Mouse (Mus musculus) lung, postnatal 25 days (tissue): Measurements from ENCODE around the gene Scn8a.
A peak's percentile ranks its signal among the peaks of the same experiment; 100 is the strongest.

Source experiments
- DNase-seq: peaks from one replicate; pipeline ENCODE4 v3.0.0; 2022; ENCODE audit warnings: low spot score

Gene Scn8a

DNA sequence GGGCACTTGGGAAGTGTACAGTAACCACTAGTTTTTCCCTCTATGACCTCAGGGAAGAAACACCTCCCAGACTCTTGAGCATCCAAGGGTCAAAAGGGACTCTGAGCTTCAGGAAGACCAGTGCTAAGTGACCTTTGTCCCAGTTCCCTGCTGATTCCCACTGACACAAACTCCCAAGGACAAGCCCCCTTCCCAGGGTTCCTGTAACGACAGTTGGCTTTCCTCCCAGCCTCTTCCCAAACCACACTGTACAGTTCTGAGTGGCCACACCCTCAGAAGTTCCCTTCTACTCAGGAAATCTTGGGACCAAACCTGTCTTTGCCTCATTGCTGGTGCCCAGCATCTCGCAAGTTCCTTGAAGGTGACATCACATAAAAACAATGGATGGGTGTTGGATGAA is 203.1 kb downstream of the Scn8a start:
- no peak for DNase-seq

- no peak for DNase-seq
Observed at GRCm38 (mm10) chr15:101074067-101074466, 204.4 kb downstream of the Scn8a start.

DNA sequence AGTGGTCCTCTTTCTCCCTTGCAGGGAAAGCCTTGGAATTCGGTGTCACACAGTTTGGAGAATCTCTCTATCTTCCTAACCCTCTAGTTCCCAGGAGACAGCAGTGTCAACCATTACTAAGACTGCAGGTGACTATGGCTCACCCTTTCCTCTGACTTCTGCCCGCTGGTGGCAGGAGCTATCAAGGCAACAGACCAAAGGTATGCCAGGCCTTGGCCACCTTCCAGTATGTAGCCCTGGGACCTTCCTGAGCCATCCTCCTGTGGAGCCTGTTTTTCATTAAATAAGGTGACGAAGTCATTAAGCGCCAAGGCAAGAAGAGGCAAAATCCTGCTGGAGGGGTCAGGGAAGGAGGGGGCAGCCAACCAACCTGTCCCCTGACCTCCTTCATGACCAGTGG is 205.5 kb downstream of the Scn8a start:
- no peak for DNase-seq

DNA sequence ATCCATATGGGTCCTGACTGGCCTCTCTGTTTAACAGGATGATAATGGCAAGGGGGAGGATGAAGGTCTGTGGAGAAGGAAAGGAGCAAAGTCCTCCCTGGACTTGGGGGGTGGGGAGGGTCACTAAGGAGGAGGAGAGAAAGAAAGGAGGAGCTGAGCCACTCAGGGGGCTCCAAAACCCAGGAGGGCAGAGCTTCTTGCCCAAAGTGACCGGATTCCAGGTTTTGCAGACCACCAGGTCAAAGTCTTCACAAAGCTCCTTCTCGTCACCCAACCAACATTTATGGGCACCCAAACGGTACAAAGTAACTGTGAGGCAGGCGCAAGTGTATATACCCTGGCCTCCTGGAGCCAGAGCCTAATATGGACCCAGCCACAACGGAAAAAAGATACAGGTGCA is 206.0 kb downstream of the Scn8a start:
- no peak for DNase-seq

DNA sequence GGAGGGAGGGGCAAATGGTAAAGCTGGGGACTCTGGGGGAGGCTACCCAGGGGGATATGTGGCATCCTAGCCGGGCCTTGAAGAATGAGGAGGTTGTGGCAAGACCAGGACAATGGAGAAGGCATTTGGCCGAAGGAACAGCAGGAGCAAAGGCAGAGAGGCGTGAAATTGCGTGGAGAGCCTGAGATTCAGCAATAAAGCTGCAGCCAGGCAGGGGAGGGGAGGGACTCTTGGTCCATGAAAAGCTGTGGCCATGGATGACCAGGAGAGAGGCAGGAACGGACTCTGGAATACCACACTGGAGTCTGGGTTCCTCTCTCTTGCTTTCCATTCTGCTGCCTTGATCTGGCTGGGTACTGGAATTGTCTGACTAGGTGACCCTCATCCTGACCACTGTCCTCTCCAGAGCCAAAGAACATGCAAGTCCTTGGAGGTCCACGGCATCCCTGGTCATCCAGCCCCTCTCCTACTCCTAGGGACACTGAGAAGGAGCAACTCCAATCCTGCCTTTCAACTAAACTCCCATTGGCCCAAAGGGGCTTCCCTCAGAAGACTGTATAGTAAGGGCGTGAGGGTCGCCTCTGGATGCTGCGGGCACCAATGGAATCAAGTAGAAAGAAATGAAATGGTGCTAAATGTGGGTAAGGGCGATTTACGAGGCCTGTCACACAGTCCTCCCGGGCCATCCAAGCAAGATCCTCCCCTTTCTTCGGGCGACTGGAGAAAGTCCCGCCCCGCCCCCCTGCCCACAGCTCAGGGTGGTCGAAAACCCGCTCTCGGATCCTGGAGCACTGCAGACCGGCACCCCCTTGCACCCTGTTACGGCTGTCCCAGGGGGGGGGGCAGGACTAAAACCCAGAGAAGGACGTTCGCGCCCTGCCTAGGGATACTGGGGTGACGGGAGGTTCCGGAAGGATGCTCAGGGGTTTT is 206.7 kb downstream of the Scn8a start:
- DNase-seq = no peak

GRCm38 (mm10) chr15:101077001-101077812 is 207.5 kb downstream of the Scn8a start:
- DNase-seq = no peak

DNA sequence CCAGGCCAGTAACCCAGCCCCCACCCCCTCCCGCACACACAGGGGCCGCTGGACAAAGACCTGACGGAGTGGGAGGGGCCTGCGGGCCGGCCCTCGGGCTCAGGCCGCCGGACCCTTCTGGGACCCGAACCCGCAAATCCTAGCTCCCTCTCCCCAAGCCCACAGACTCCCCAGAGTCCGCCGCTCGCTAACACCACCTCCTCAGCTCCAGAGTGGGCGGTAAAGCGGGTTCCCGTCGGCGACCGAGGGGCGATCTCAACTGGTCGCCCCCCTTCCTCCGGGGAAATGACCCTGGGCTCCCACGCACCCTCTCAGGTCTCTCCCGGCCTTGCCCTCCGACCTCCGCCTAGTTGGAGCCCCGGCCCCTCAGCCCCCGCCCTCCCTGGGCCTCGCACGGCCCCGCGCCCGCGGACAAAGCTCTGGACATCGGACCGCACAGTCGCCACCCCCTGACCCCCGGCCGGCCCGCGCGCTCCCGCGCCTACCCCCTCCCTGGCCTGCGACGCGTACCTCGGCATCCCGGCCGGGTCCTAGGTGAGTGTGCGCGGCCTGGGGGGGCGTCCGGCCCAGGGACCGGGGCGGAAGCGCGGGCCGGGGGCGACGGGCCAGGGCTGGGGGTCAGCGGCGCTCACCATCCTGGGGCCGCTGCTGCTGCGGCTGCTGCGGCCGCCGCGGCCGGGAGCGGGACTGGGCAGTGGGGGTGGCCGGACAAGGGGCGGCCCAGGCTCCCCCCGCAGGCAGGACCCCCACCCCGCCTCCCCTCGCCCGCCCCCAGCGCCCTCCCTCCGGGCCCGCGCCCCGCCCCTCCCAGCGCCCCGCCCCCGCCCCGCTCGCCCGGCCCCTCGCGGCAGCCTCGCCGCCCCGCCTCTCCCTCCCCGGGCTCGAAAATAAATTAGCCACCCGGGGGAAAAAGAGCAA is 208.4 kb downstream of the Scn8a start, which contains the start of gene Fignl2:
Gene Fignl2 (minus strand): TSS at position 755 of the 918 bp plus-strand sequence.
- no peak for DNase-seq

- peak; percentile 93 for DNase-seq
Observed at GRCm38 (mm10) chr15:101078731-101079156, 209.1 kb downstream of the Scn8a start.

DNA sequence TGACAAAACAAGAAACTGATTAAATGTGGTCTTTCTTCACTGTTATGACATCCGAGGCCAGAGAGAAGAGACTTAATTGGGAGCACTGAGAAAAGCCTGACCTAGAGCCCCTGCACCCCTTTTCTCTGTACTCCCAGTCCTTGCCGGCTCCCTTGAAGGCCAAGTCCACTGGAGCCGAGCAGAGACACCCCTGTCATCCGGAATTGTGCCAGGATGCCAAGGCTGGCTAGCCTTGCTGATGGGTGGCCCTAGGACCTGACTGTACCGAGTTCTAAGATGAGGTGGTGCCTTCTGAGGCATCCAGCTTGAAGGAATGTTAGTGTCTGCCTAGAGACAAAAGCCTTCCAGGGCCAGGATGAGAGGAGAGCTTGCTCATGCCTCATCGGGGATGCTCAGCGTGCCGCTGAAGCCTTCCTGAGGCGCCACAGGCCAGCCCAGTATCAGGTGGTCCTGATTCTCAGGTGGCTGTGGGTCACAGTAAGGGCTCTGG is 210.4 kb downstream of the Scn8a start:
- DNase-seq = no peak

DNA sequence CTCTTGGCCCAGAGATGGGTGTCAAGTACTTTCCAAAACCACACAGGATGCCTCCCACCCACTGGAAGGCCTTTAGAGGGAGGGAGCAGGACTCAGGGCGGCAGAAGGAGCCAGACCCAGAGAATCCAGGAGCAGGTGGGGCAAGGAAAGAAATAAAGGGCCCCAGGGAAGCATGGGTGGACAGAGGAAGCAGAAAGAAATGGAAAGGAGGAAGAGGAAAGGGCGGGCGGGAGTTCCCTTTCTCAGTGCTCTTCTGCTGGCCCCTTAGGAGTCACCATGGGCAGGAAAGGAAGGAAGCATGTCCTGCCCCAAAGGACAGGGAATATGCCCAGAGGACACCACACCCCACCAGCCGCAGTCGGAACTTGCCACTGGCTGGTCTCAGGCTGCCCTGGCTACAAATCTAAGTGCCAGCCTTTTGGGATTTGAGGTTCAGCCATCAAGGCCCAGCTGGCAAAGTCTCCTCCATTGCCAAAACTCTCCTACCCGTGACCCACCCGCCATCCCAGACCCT is 211.4 kb downstream of the Scn8a start:
- no peak for DNase-seq

GRCm38 (mm10) chr15:101082236-101082635 is 212.6 kb downstream of the Scn8a start:
- no peak for DNase-seq

DNA sequence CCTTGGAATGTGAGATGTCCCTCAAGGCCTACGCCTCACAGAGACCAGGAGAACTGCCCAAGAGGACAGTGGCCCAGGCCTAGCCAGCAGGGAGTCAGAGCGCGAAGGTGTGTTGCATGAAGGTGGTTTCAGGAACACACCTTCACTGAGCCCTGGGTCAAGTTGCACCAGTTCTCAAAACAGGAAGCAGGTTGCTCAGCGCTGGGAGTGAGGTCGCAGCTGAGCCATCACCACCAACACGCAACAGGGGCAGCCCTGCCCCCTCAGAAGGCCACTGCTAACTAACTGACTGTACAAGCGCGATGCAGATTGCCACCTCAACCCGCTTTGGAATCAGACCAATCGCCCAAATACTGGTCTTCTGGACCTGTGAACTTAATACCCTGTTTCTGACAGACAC is 214.8 kb downstream of the Scn8a start:
- DNase-seq = no peak

GRCm38 (mm10) chr15:101086451-101086850 is 216.8 kb downstream of the Scn8a start:
- DNase-seq = no peak

DNA sequence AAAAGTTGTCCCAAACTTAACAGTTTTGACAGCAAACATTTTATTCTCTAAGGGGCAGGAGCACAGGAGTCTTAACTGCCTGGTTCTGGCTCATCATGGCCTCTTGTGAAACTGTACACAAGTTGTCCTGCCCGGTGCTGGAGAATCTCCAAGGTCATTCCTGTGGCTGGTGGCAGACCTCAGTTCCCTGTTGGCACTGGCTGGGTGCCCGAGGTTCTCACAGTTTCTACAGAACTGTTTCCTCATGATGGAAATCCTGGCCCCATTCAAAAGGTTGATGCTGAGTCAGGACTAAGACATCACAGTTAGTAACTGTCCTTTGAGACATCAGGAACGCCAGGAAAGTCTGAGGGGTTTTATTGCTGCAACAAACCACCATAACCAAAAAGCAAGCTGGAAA is 217.3 kb downstream of the Scn8a start:
- DNase-seq = peak; percentile 77

- DNase-seq = no peak
Observed at GRCm38 (mm10) chr15:101088291-101088690, 218.6 kb downstream of the Scn8a start.

DNA sequence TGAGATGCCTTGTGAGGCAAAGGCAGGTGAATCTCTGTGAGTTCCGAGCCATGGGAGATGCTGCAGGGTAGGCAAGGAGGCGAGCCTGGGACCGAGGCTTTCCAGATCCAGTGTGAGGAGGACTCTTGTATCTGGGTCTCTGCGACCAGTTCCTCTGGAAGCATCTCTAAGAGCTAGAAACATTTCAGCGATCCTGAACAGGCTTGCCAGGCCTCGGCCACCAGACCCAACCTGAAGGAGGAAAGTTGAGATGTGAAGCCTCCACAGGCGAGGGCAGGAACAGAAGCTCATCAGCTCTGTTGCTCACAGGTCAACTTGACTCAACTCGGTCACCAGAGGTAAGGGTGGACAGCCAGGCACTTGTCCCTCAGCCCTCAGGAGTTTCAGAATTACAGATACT is 221.9 kb downstream of the Scn8a start:
- DNase-seq = no peak

DNA sequence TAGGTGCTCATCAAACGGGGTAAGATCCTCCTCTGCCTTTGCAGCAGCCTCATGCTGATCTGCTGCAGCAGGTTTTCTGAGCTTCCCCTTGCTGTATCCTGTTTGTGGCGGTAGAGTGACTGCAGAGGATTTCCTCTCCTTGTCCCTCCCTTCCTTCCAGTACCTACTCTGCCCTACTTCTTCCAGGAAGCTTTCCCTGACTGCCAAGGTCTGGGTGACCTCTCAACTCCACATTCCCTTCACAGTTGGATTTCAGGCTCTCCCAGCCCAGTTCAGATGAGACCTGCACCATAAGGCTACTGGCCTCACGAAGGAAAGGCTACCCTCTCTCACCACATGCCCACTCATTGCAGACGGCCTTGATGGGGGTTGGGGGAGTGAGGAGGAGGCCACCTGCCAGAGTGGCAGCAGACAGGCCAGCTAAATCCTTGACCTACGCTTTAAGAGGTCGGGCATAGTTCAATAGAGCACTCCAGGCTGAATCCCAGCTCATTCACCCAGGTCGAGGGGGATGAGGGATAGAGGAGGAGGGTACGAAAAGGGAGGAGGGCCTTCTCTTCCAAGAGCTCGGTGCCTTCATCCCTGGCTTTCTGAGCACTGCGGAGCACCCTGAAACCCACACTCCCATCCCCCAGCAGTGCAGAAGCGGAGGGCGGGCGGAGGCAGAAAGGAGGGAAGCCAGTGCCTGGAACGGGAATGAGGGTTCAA is 222.6 kb downstream of the Scn8a start:
- no peak for DNase-seq

- DNase-seq = no peak
Observed at GRCm38 (mm10) chr15:101092829-101093648, 223.4 kb downstream of the Scn8a start.

DNA sequence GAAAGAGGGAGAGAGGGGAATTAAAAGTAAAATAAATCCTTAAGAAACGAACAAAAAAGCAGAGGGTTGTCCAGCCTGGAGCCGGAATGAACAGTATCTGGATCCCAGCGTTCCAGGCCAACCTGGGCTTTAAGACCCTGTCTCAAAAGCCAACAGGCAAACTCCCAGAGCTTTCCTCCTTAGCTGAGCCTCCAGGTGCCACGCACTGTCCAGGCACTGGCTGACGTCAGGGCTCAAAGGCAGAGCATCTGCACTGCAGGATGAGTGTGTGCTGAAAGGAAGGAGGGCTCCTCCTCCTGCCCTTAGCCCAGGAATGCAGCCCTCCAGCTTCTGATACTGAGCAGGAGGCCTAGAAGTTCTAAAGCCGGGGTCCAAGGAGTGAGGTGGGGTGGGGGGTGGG is 224.3 kb downstream of the Scn8a start:
- no peak for DNase-seq

- no peak for DNase-seq
Observed at GRCm38 (mm10) chr15:101094979-101095378, 225.3 kb downstream of the Scn8a start.
